Mouse (Mus musculus) adrenal gland, postnatal 4 days (tissue): Measurements from ENCODE around the gene Spef2. TPM values are rescaled to one million over a fixed set of nuclear protein-coding genes. Genes with fewer than 3 reads are reported as not detected.
"Not testable (repeated sequence)": the region's sequence is repeated elsewhere in the genome, so short reads cannot be mapped to it uniquely, and the experiment has no call there.

ENCODE experiments used
- DNase-seq, 2 experiments: peaks; one replicate each; pipeline ENCODE4 v3.0.0; 2021 to 2022; ENCODE audit warnings: low spot score in 2 of 2, mixed read lengths in 2 of 2
- total RNA-seq, 2 experiments: library from RNA; stranded (reverse); gene quantifications; 2 replicates each; pipeline ENCODE4 v1.2.3; 2021

Spef2 gene
- total RNA-seq, 2 experiments from 2014 or later, result 0.56 to 0.92 TPM

GRCm38 (mm10) chr15:9557264-9557663 lies 191.4 kb downstream of the Spef2 start:
- not testable (repeated sequence) for DNase-seq

GRCm38 (mm10) chr15:9548951-9549350 lies 199.7 kb downstream of the Spef2 start:
- no peak for DNase-seq

- DNase-seq, result no peak
Observed at GRCm38 (mm10) chr15:9535200-9535599, 213.5 kb downstream of the Spef2 start.

GRCm38 (mm10) chr15:9533356-9533902 lies 215.2 kb downstream of the Spef2 start:
- DNase-seq, result no peak

GRCm38 (mm10) chr15:9530076-9530475 lies 218.6 kb downstream of the Spef2 start, which contains the start of gene Il7r:
Gene Il7r (minus strand): TSS chr15:9530176.
- DNase-seq, result no peak

- no peak for DNase-seq
Observed at GRCm38 (mm10) chr15:9529646-9530045, 219.0 kb downstream of the Spef2 start.

Other genes starting within 250 kb of the Spef2 start
- gene Il7r, start 218.7 kb downstream of the Spef2 start, total RNA-seq, result under 1 TPM; 0.34 to 0.65 TPM